Mouse (Mus musculus): ENCODE data around the gene Nr4a2. TPM values are rescaled to one million over a fixed set of nuclear protein-coding genes. Genes with fewer than 3 reads are reported as not detected.
A peak's percentile ranks its signal among the peaks of the same experiment; 100 is the strongest.

Nr4a2 gene
- total RNA-seq (2017): 28.6 to 50.3 TPM (median 33.9 TPM) in 3 replicates

DNA sequence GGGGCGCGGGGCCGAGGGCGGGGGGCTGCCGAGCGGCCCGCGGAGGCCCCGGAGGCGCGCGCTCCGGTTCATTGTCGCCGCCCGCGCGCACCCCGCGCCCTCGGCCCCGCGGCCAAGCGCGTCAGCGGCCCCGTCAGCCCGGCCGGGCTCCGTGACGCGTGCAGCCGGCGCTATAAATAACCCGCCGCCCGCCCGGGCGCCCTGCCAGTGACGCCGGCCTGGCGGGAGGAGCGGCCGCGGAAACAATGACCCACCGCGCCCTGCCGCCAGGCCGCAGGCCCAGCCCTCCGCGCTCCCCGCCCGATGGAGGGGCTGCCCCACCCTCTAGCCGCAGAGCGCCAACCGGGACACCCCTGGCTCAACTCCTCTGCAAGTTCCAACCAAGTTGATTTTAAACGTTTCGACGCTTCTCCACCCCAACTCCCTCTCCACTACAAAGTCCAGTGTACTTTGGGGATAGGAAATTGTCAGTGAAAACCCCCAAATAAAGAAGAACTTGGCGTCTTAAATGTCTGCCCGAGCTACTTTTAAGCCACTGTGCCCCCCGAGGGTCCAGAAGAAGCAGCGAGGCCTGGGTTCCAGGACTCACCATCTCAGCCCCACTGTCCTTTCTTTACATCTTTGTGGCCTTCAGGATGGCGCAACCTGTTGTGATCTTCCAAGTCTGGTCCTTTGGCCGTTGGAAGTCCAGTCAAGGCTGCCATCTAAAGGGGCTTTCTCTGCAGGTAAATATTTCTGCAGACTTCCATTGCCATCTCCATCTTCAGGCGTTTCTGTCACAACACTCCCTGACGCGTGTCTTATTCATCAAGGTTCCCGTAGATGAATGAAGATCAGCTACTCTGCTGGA lies at the start of gene Nr4a2:
Gene Nr4a2, minus strand, starts transcription at position 13 of the 850 bp plus-strand sequence.
- ATAC-seq (replicated peaks; ENCODE audit: insufficient number of reproducible peaks, low FRiP score, low TSS enrichment, poor library complexity, severe bottlenecking): peak; percentile 71

DNA sequence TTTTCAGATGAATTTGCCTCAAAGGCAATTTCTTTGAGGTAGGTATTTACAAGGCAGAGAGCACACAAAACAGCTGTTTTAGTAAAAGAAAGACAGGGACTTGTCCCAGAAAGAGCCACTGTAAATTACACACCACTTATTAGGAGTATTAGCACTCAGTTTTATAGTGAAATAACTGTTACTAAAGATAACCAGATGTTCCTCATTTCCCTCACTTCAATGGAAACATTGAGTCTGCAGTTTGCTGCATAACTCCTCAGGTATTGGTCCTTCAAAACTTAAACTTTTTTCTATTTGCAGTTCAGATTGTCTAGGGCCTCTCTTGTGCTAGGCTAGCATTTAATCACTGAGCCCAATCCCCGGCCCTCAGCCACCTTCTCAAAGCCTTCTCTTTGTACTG lies 41.6 kb upstream of the Nr4a2 start:
- ATAC-seq (replicated peaks; ENCODE audit: insufficient number of reproducible peaks, low FRiP score, low TSS enrichment, poor library complexity, severe bottlenecking): no peak

DNA sequence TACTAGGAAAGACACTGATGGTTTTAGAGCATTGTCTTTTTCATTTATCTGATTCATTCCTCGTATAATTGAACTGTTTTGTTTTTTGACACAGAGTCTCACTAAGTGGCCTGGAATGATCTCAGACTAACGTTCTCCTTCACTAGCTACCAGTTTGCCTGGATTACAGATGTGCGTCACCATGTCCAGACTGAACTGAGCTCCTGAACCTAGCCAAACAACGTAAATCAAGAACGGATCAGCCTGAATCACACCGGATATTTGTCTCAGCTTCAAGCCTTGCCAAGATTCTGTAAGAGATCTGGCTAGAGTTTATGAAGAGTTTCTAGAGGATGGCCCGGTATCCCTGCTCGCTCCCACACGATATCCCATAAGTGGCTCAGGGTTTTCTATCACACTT lies 33.0 kb upstream of the Nr4a2 start:
- no peak for ATAC-seq (replicated peaks; ENCODE audit: insufficient number of reproducible peaks, low FRiP score, low TSS enrichment, poor library complexity, severe bottlenecking)

DNA sequence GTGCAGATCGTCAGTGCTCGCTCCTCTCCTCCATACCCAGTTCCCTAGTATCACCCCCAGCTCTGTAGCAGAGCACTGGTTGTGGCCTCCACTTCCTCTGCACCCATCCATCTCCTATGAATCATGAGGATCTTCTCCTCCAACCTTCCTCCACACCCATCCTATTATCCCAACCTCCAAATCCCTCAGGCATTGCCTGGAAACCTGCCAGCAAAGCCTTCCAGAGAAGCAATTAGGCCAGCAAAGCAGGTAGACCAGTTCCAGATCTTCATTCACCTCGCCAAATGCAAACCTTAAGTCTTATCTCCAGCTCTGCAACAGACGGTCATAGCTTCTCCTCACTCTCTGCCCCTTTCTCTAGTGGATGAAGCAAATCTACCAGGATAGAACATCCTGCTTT lies 26.0 kb upstream of the Nr4a2 start:
- no peak for ATAC-seq (replicated peaks; ENCODE audit: insufficient number of reproducible peaks, low FRiP score, low TSS enrichment, poor library complexity, severe bottlenecking)

DNA sequence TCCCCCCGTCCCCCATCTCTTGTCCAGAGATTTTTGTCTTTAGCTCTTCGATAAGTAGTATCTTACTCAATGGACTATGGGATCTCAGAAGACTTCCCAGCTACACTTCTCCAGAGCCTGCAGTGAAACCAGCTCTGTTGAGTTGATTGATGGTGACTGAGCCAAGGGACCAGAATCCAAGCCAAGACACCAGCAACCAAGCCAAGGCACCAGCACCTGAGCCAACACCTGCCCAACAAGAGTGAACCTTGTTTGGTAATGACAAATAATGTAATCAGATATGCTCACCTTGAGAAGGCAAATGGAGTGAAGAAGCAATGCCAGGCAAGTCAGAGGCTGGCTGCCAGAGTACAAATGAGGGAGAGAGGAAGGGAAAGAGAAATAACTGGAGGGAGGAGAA lies 24.4 kb upstream of the Nr4a2 start:
- ATAC-seq (replicated peaks; ENCODE audit: insufficient number of reproducible peaks, low FRiP score, low TSS enrichment, poor library complexity, severe bottlenecking): no peak

DNA sequence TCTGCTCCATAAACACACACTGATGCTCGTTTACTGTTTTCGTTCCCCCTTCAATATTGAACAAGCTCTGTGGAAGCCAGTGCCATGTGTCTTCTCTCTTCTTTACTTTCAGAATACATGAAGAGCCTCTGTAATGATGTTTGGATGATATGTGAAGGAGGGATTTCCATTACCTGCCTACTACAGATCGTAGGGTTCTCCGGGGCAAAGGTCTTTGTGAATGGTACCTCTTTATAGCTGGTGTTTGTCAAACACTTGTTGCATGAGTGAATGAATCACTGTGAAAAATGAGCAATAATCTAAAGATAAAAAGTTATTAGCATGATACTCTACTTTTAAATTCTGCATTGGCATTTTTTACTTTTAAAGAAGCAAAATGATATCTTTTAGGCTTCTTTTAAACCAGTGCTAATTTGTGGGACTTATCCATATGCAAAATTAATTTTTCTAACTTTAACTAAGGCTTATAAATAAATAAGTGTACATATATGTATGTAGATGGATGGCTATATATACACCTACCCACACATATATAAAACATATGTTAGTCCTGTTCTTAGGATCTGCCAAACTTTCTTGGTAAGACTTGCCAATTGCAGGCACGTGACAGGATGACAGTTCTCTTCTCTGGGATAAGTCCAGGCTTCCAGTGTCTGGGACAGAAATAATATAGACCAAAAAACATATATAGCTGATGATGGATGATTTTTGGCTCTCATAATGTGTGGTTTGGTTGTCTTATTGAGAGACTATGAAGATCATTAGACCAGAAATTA lies 22.0 kb upstream of the Nr4a2 start:
- ATAC-seq (replicated peaks; ENCODE audit: insufficient number of reproducible peaks, low FRiP score, low TSS enrichment, poor library complexity, severe bottlenecking): no peak

DNA sequence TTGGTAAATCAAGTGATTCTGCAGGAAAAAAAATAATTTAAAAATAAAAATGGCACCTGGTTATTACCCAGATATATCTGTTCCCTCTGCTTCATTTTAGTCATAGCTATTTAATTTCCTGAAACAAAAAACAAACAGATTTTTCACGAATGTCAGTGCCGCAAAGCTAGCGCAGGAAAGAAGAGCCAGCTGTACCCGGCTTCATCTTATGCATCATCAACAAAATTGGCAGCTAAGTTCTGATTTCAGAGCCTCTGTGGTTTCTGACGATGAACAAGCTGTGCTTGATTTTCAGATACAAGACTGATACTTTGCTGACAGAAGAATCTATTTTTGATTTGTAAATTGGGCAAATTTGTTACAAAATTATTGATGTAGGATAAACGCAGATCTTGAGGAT lies 14.8 kb upstream of the Nr4a2 start:
- ATAC-seq (replicated peaks; ENCODE audit: insufficient number of reproducible peaks, low FRiP score, low TSS enrichment, poor library complexity, severe bottlenecking): no peak

DNA sequence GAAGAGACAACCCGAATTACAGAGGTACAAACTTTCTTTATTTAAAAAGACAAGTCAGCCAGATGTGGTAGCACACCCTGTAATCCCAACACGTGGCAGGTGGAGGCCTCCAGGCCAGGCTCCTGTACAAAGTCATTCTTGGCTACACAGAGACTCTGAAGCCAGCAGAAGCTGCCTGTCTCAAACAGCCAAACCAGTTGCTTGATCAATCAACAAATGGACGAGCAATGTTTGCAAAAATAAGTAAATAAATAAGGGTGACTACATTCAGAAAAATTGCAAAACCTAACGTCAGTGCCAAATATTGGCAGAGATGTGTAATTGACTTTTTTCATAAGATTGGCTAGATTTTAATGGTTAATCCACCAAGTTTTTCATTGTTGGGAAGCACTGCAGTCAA lies 3.7 kb upstream of the Nr4a2 start:
- ATAC-seq (replicated peaks; ENCODE audit: insufficient number of reproducible peaks, low FRiP score, low TSS enrichment, poor library complexity, severe bottlenecking): no peak

DNA sequence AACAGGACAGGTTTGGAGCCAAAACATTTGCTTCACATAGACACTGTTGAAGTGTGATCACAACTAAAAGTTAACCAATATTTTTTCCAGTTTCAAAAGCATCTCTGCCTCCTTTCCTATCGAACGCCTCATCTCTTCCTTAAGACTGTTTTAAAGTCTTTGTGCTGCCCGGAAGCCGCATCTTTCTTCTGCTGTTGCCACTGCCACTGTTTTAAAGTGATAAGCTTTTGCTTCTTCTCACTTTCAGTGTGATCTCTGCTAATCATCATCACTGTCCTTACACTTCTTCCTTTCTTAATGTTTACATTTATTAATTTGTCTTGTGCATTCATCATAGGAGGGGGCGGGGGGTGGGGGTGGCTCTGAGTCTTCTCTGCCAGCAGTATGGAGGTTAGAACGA lies 2.1 kb upstream of the Nr4a2 start:
- ATAC-seq (replicated peaks; ENCODE audit: insufficient number of reproducible peaks, low FRiP score, low TSS enrichment, poor library complexity, severe bottlenecking): no peak

DNA sequence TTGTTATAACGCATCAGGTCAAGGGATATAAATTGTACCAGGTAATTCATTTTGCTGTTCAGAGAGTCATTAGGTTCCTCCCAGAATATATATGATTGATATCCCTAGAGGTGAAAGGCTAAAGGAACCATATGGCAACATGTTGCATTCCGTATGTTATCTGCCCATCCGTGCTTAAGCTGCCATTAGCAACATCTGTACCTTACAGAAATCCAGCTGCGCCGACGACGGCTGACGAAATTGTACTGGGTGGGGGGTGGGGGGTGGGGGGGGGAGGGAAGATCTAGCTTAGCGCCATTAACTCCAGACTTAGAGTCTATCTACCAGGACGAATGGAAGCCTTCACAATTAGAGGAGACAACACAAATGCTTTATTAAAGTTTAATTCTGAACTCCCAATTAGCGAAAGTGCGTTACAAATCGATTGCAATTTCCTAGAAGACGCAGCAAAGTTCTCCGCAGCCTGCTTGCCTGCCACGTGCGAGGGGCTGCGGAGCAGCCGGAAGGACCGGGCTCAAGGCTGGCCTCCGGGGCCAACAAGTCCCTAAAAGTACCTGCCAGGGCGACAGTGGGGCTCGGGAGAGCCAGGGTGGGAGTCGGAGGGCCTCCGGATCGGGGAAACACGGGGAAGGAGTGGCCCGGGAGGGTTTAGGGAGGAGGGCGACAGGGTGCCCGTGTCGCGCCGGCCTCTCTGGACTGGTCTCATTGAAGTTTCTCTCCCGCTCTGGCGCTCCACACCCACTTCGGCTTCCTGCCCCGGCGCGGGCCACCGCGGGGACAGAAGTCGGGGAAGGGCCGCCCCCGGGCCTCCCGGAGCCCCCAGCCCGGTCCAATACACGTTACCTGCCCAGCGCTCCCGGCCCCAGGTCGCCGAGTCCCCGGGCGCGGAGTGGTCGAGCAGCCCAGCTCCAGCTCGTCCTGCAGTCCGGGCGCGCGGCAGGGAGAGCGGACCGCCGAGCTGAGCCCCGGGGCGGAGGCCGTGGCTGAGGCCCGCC lies 520 bp downstream of the Nr4a2 start:
- peak; percentile 42; the same call in 1 of the 2 replicates for ATAC-seq (replicated peaks; ENCODE audit: insufficient number of reproducible peaks, low FRiP score, low TSS enrichment, poor library complexity, severe bottlenecking)

DNA sequence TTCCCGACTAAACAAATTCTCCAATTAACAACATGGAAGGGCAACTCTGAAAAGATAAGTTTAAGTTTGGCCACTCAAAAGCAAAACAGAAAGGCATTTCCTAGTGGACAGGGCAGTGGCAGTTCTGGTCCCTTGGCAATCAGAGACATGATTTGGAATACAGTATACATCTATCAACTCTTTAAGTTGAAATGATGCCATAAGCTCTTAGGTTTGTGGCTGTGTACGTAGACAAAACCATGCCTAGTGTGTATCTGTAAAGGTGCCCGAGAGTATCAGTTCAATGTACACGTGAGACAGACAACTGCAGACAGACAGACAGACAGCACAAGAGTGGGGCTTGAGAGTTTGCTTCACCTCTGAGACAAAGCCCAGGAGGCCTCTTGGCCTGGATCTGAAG lies 2.7 kb downstream of the Nr4a2 start:
- ATAC-seq (replicated peaks; ENCODE audit: insufficient number of reproducible peaks, low FRiP score, low TSS enrichment, poor library complexity, severe bottlenecking): no peak

DNA sequence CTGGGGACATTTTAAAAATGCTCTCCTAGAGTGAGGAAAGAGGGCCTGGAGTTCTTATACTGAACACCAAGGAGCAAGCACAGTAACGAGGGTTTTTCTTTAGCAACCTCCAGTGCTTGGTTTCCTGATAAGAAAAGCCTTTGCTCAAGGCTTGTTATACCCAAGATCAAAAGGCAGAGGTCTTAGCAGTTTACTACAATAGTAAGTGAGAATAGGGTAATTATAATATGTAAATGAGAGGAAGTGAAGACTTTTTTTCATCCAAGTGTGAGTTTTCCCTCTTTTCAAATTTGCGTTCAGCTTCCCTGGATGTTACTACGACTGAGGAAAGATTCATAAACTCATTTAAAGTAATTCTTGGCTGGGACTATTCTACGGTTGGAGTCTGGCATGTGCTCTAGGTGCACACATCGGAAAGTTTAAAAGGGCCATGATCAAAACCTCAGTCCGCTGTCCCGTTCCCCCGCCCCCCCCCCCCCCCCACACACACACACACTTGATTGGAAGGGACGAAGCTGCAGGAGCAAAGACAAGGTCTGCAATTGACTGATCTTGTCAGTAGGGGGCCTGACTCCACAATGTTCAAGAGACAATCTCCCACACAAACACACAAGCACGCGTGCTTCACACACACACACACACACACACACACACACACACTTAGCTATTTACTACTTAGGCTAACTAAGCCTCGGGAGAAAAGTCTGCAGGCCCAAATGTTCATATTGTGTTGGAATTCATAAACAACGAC lies 6.4 kb downstream of the Nr4a2 start:
- peak; percentile 75 for ATAC-seq (replicated peaks; ENCODE audit: insufficient number of reproducible peaks, low FRiP score, low TSS enrichment, poor library complexity, severe bottlenecking)

DNA sequence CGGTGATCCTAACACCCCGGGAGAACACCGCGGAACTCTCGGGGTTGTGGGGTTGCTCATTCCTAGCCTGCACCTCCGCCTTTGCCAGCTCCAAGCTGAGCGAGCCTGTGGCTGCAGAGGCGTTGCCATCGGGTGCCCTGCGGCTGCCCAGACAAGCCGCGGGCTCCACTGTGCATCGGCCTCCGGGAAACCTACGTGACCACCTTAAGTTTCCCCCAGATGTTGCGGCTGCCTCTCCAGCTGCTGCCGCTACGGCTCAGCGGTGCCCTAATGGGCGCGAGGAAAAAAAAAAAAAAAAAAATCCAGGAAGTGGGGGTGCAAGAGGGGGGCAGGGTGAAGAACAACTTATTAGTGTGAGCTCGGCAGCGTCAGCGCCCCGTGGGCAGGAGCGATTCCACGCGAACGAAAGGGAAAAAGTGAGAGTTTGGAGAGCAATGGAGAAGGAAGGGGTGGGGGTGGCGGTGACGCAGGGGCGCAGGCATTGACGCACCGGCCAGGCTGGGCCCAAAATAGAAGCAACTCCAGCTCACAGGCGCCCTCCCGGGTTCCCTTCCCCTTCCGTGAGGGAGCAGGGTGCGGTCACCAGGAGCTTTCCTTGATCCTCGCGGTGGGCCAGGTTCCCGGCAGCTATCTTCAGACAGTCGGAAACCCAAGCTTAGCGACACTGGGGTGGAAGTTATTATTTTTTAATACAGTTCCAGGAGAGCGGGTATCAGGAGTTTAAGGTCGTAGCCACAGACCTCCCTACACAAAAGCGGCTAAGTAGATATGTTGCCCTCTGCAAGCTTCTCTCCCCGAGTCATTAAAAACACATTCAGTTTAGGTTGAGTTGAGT lies 7.2 kb downstream of the Nr4a2 start:
- peak; percentile 30 for ATAC-seq (replicated peaks; ENCODE audit: insufficient number of reproducible peaks, low FRiP score, low TSS enrichment, poor library complexity, severe bottlenecking)

DNA sequence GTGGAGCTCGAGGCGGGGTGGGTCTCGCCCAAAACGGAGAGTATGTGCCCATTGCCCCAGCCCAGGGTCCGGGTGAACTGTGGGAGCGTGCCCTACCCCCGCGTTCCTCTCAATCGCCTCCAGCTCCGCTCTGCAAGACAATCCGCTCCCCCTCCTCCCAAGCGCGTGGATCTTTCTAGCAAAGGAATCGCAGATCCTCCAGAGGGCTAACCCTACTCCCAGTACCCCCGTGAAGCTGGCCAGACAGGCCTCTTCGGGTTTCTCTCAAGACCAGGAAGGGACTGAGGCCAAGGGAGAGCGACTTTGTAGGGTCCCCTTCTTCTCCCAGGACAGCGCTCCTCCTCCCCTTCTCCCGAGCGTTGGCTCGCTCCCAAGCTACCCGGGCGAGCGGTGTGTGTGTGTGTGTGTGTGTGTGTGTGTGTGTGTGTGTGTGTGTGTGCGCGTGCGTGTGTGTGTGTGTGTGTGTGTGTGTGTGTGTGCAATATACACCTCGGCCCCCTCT lies 7.9 kb downstream of the Nr4a2 start:
- ATAC-seq (replicated peaks; ENCODE audit: insufficient number of reproducible peaks, low FRiP score, low TSS enrichment, poor library complexity, severe bottlenecking): 0 out of 2 replicates have a peak, but pooled peaks have one; percentile 1

DNA sequence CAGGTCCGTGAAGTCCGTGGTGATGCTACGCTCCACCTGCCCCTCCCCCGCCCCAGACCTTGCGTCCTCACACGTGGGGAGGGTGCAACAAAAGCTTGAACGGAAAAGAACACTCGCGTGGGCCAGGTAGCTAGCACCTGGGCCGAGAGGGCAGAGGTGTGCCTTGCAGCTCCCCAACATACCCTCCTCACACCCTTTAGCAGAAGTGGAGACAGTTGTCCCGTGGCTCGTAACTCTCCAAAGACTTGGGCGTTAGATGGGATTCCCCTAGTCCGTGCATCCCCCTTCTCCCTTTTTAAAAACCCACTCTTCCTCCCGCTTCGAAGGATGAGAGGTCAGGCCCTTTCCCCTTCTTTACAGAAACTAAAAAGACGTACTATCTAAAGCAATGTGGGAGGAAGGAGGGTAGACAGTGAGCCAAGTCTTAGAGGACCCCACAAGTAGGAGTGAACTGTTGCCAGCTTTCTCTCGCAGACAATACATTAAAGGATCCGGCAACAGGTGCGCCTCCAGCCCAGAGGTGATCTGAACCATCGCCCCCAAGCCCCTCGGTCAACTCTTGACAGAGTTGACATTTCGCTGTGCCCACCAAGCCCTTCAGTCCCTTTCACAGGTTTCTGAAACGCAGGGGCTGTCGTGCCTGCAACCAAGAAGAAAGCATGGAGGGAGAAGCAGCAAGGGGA lies 8.5 kb downstream of the Nr4a2 start:
- ATAC-seq (replicated peaks; ENCODE audit: insufficient number of reproducible peaks, low FRiP score, low TSS enrichment, poor library complexity, severe bottlenecking): no peak

DNA sequence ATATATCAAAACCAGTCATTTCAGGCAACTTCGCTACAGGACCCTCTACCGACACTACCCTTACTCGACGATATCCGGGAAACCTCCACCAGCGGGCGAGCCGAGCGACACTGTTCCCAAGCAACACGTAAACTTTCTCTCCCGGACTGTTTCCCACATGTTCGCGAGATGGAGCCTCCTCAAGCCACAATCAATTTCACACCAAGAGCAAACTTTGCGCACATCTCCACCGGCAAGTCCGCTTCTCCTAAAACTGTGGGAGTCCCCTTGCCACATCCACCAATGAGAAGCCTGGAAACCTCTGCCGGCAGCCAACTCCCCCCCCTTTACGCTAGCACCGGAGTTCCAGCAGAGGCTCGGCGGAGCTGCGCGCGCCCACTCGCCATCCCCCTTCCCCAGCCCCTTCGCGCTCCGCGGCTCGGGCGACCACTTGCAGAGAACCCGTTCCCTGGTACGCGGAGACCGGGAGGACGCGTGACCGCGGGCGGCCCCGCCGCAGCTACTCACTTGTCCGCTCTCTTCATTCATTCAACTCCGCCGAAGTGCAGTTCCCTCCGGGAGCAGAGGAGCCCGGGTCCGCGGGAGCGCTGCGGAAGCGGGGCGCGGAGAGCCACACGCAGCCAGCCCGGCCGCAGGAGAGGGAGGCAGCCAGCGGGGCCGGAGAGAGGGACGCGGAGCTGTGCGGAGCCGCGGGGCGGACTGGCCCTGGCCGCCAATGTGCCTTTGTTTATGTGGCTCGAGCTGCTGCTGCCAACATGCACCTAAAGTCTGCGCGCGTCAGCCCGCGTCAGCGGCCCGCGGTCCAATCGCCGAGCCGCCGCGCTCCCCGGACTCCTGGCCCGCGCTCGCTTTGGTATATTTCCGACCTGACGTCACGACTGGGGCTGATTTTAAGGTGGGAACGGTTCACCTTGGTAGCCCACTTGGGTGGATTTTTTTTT lies 9.3 kb downstream of the Nr4a2 start:
- ATAC-seq (replicated peaks; ENCODE audit: insufficient number of reproducible peaks, low FRiP score, low TSS enrichment, poor library complexity, severe bottlenecking): peak; percentile 38

Measured in monocyte, adult 5-6 weeks (primary cell).